Mouse (Mus musculus) ES-E14 (cell line): ENCODE measurements around the gene Amz2.

Source experiments
- CHD2 ChIP-seq: IDR thresholded peaks from 2 replicates; pipeline ENCODE4 v1.6.1; 2014; ENCODE audit warnings: mild to moderate bottlenecking, low read depth, low read length, inconsistent platforms
- HCFC1 ChIP-seq: IDR thresholded peaks from 2 replicates; pipeline ENCODE4 v1.6.1; 2012; ENCODE audit warnings: low read length, inconsistent platforms, borderline replicate concordance; ENCODE audit not compliant: insufficient read depth

DNA sequence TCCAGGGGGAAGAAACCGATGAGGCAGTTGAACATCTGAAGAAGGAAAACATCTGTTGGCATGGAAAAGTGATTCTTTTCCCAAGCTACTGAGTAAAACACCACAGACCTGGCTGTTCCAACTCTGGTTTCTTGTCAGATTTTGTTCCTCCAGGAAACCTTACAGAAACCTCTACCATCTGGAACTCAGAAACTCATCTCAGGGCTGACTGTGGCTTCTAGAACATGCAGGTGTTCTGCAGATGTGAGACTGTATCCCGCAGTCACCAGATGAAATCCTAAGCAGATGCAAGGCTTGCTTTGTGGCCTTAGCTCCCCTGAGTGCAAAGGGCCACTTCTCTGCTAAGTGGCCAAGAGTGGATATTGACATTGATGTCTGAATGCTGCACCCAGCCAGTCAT lies 64.0 kb downstream of the Amz2 start:
- TF ChIP-seq HCFC1 (no peak), CHD2 (no peak)
